Mouse (Mus musculus) C2C12 (cell line): ENCODE measurements around the gene Stum.

Experiments used
- CTCF ChIP-seq: IDR thresholded peaks from one replicate; pipeline ENCODE4 v1.5.1; 2011; ENCODE audit not compliant: control insufficient read depth, insufficient read depth, insufficient read length
- MAX ChIP-seq: IDR thresholded peaks from one replicate; pipeline ENCODE4 v1.6.1; 2011; ENCODE audit warnings: mild to moderate bottlenecking, control low read depth

DNA sequence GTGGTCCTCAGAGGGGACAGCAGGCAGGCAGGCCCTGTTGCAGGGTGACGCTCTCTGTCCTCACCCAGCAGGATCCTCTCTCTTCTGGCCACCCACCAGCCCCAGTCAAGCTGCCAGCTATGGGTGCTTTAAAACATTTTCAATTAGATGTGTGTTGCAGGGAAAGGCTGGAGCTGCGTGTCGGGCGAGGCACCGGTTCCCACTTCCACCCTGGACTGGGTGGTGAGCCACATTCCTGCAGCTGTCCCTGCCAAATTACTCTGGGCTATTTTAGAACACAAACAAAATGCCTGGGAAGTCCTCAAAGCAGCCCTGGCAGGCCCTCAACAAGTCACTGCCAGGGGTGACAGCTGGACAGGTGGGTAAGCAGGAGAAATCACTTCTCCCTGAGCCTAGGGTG, 20.9 kb downstream of the Stum start:
- TF ChIP-seq CTCF (no peak), MAX (no peak)
